In genomic region chr10:93831730-93832574, GRCm38 (mm10) we compare ENCODE assay signal across 10 mouse cellular contexts. TPM values are rescaled to one million over a fixed set of nuclear protein-coding genes. Genes with fewer than 3 reads are reported as not detected.
DNase-seq lines count a peak whose midpoint lies in the region; ATAC-seq and TF ChIP-seq lines count a peak whose summit lies in the region.
"Had no signal": no experiment of that assay in that cellular context is flagged by ENCODE, and none has a peak within 500 bp of the region (broad histone marks: within the 10 kb centered on the region; RNA-seq: fewer than 3 reads in every experiment).

No protein-coding gene starts in this region.

- TF ChIP-seq CTCF in stomach, postnatal 0 days (IDR thresholded peaks at IDR 0.05; ENCODE audit: low read depth) = no peak

- no peaks in the 10 kb centered on the region for H3K4me1 ChIP-seq in heart, embryonic 11.5 days (ENCODE audit: control insufficient read depth, insufficient read depth, low read length)
- H3K4me1 ChIP-seq in limb, embryonic 15.5 days = peaks cover 22% of the 10 kb centered on the region
- peaks cover 4% of the 10 kb centered on the region; the same call in 1 of the 2 replicates for H3K4me1 ChIP-seq in stomach, postnatal 0 days (replicated peaks; ENCODE audit: control insufficient read depth, insufficient read depth)

- DNase-seq in heart, adult 8-10 months (ENCODE audit: low spot score) = no peak
- DNase-seq in thymus, postnatal 4 days = peak; percentile 22
- no peak for DNase-seq in thymus, postnatal 0 days (ENCODE audit: low spot score)
- DNase-seq in stomach, postnatal 0 days (ENCODE audit: low spot score) = no peak
- DNase-seq in left cerebral cortex, adult 11 months (ENCODE audit: low spot score) = no peak
- no peak for DNase-seq in kidney, postnatal 36 days
- DNase-seq: adrenal gland, postnatal 25 days; layer of hippocampus, adult 9-11 months had no signal

- peak overlapping the region; percentile 33 for H3K4me3 ChIP-seq in heart, embryonic 11.5 days (ENCODE audit: low read depth, low read length)
- H3K4me3 ChIP-seq in limb, embryonic 15.5 days = peak overlapping the region; percentile 11; the same call in 1 of the 2 replicates
- peak overlapping the region; percentile 8 for H3K4me3 ChIP-seq in stomach, postnatal 0 days (ENCODE audit: low read depth, low read length)

- 5% methylated on average over 18 of the region's 18 CpGs for WGBS in heart, embryonic 11.5 days (ENCODE audit: insufficient replicate concordance)
- 9% methylated on average over 18 of the region's 18 CpGs for WGBS in limb, embryonic 15.5 days
- 13% methylated on average over 18 of the region's 18 CpGs for WGBS in stomach, postnatal 0 days

- no peak overlapping the region for H3K27ac ChIP-seq in heart, embryonic 11.5 days (ENCODE audit: low read depth, low read length)
- H3K27ac ChIP-seq in limb, embryonic 15.5 days = no peak overlapping the region
- H3K27ac ChIP-seq in stomach, postnatal 0 days (replicated peaks) = no peak overlapping the region

- no peak for TF ChIP-seq EP300 in stomach, postnatal 0 days (optimal IDR thresholded peaks at IDR 0.05)

- peak overlapping the region; percentile 55 for H3K4me2 ChIP-seq in heart, embryonic 11.5 days
- peak overlapping the region; percentile 19; the same call in 1 of the 2 replicates for H3K4me2 ChIP-seq in limb, embryonic 15.5 days
- H3K4me2 ChIP-seq in stomach, postnatal 0 days (replicated peaks; ENCODE audit: low read depth) = peak overlapping the region; percentile 35

- H3K9ac ChIP-seq in heart, embryonic 11.5 days (ENCODE audit: low read depth, low read length) = 0 out of 2 replicates have a peak overlapping the region, but pooled peaks have one; percentile 10
- H3K9ac ChIP-seq in limb, embryonic 15.5 days = no peak overlapping the region
- H3K9ac ChIP-seq in stomach, postnatal 0 days (ENCODE audit: low read length) = no peak overlapping the region

- no peaks in the 10 kb centered on the region for H3K36me3 ChIP-seq in heart, embryonic 11.5 days (ENCODE audit: control insufficient read depth, insufficient read depth, low read length)
- no peaks in the 10 kb centered on the region for H3K36me3 ChIP-seq in limb, embryonic 15.5 days
- no peaks in the 10 kb centered on the region for H3K36me3 ChIP-seq in stomach, postnatal 0 days (ENCODE audit: control insufficient read depth, insufficient read depth, low read length)

- ATAC-seq in heart, embryonic 11.5 days (replicated peaks; ENCODE audit: insufficient number of reproducible peaks, low FRiP score, low TSS enrichment) = no peak
- ATAC-seq in limb, embryonic 15.5 days (ENCODE audit: insufficient number of reproducible peaks, low FRiP score, low TSS enrichment, low read depth) = no peak
- ATAC-seq in stomach, postnatal 0 days (ENCODE audit: low FRiP score, low TSS enrichment) = no peak

- no peaks in the 10 kb centered on the region for H3K9me3 ChIP-seq in heart, embryonic 11.5 days (replicated peaks; ENCODE audit: control insufficient read depth, low read length)
- H3K9me3 ChIP-seq in limb, embryonic 15.5 days = no peaks in the 10 kb centered on the region
- H3K9me3 ChIP-seq in stomach, postnatal 0 days (ENCODE audit: control insufficient read depth, low read length) = no peaks in the 10 kb centered on the region

- H3K27me3 ChIP-seq in heart, embryonic 11.5 days (ENCODE audit: control insufficient read depth, insufficient read depth, low read length) = peaks cover 47% of the 10 kb centered on the region
- peaks cover 62% of the 10 kb centered on the region for H3K27me3 ChIP-seq in limb, embryonic 15.5 days
- H3K27me3 ChIP-seq in stomach, postnatal 0 days (ENCODE audit: control insufficient read depth, insufficient read depth, low read length) = peaks cover 16% of the 10 kb centered on the region; the same call in 1 of the 2 replicates

RNA-seq across cellular contexts. Expression of gene Usp44, which starts 0.6 kb away (rescaled TPM):
- 1.1 and 1.3 TPM in 2 replicates for polyA plus RNA-seq in heart, embryonic 11.5 days (2014; fragmentation: Nextera tagmentation; extraction: Ambion mirVana)
- total RNA-seq in heart, adult 8-10 months (2022) = not detected
- 3.0 and 3.4 TPM in 2 replicates for polyA plus RNA-seq in thymus, postnatal 0 days (2015; fragmentation: Nextera tagmentation; extraction: Ambion mirVana)
- 0.52 and 0.95 TPM in 2 replicates for polyA plus RNA-seq in limb, embryonic 15.5 days (2015; fragmentation: Nextera tagmentation; extraction: Ambion mirVana)
- not detected in 2 replicates for polyA plus RNA-seq in stomach, postnatal 0 days (2015; fragmentation: Nextera tagmentation; extraction: Ambion mirVana)
- total RNA-seq: adrenal gland, postnatal 25 days had no signal
